Mouse (Mus musculus) cortical plate, adult 2 months (tissue): Measurements from ENCODE around the gene Ccdc92b.

Experiments used
- CTCF ChIP-seq: fragments of 200-500 bp; IDR thresholded peaks from 2 replicates; pipeline ENCODE4 v1.5.1; 2011; ENCODE audit warnings: mild to moderate bottlenecking, control low read depth, low read length; ENCODE audit not compliant: insufficient read depth; ENCODE audit errors: extremely low read depth
- POLR2A ChIP-seq: fragments of 200-500 bp; IDR thresholded peaks from 2 replicates; pipeline ENCODE4 v1.6.1; 2011; ENCODE audit warnings: mild to moderate bottlenecking, low read length, control low read depth; ENCODE audit not compliant: insufficient read depth; ENCODE audit errors: extremely low read depth

DNA sequence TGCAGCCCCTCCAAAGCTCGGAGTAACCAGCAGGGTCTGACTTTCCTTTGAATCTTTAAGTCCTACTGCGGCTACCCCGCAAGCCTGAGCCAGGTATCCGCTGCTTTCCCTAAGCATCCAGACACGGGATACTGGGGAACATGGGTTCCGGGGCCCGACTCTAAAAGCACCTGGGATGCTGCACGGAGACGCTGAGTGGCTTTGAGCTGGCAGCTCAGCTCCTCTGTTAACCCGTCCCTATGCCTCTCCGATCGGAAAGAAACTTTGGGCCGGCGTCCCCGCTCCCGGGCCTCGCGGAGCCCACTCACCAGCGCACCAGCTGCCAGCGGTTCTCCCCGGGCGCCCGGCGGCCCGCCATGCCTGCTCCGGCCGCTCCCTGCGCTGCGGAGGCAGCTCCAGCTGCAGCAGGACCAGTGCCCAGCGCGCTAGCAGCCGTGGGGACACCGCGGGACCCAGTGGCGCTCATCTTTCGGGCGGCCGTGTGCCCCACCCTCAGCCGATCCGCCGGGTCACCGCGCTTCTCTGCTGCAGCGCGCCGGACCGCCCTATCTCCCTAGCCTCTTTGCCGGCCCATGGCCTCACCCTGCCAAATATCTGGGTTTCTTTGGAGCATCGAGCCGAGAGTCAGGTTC lies 8.7 kb upstream of the Ccdc92b start, which contains the start of gene Rap1gap2:
- no peak for TF ChIP-seq POLR2A
- TF ChIP-seq CTCF, result no peak
